Mouse (Mus musculus) gonadal fat pad, adult 2 months (tissue): Measurements from ENCODE around the gene Olfr112. TPM values are rescaled to one million over a fixed set of nuclear protein-coding genes. Genes with fewer than 3 reads are reported as not detected.
"Not testable (repeated sequence)": the region's sequence is repeated elsewhere in the genome, so short reads cannot be mapped to it uniquely, and the experiment has no call there.

ENCODE experiments used
- DNase-seq: peaks from one replicate; pipeline ENCODE4 v3.0.0-alpha.2; 2012; ENCODE audit warnings: low read depth
- polyA plus RNA-seq: library from polyadenylated mRNA; depleted of rRNA; stranded (reverse); fragments of >200 nt; gene quantifications from 2 replicates; pipeline ENCODE4 v1.2.3, GENCODE M21; 2012; rRNA removed

Olfr112 gene
- not detected in 2 replicates for polyA plus RNA-seq

GRCm38 (mm10) chr17:37569351-37569750 is at the start of gene Olfr112:
Gene Olfr112, minus strand, starts transcription at chr17:37569451.
- DNase-seq: no peak

GRCm38 (mm10) chr17:37592643-37593042 is 23.4 kb upstream of the Olfr112 start, which contains the start of gene Olfr114:
Gene Olfr114, minus strand, starts transcription at chr17:37592743.
- no peak for DNase-seq

GRCm38 (mm10) chr17:37577563-37577962 is 8.3 kb upstream of the Olfr112 start, which contains the start of gene Olfr113:
Gene Olfr113, minus strand, starts transcription at chr17:37577663.
- no peak for DNase-seq

GRCm38 (mm10) chr17:37558913-37559615 is 10.2 kb downstream of the Olfr112 start:
- no peak for DNase-seq

- DNase-seq: no peak
Observed at GRCm38 (mm10) chr17:37543800-37544435, 25.3 kb downstream of the Olfr112 start.

- DNase-seq: no peak
Observed at GRCm38 (mm10) chr17:37541454-37542119, 27.7 kb downstream of the Olfr112 start.

GRCm38 (mm10) chr17:37538416-37538815 is 30.8 kb downstream of the Olfr112 start:
- DNase-seq: not testable (repeated sequence)

GRCm38 (mm10) chr17:37535173-37535572 is 34.1 kb downstream of the Olfr112 start:
- DNase-seq: no peak

GRCm38 (mm10) chr17:37525427-37525826 is 43.8 kb downstream of the Olfr112 start:
- DNase-seq: not testable (repeated sequence)

GRCm38 (mm10) chr17:37524612-37525011 is 44.6 kb downstream of the Olfr112 start:
- DNase-seq: not testable (repeated sequence)

Other genes with a start within 250 kb of the Olfr112 start
- not detected in 2 replicates for gene Olfr103, start 229.8 kb downstream of the Olfr112 start, polyA plus RNA-seq
- not detected in 2 replicates for gene Olfr104-ps, start 209.9 kb downstream of the Olfr112 start, polyA plus RNA-seq
- not detected in 2 replicates for gene Olfr105-ps, start 190.4 kb downstream of the Olfr112 start, polyA plus RNA-seq
- not detected in 2 replicates for gene Olfr106-ps, start 179.1 kb downstream of the Olfr112 start, polyA plus RNA-seq
- gene Olfr107, start 170.2 kb downstream of the Olfr112 start, polyA plus RNA-seq: not detected in 2 replicates
- gene Olfr108, start 124.0 kb downstream of the Olfr112 start, polyA plus RNA-seq: not detected in 2 replicates
- not detected in 2 replicates for gene Olfr109, start 110.5 kb downstream of the Olfr112 start, polyA plus RNA-seq
- gene H2-M2, start 85.9 kb downstream of the Olfr112 start, polyA plus RNA-seq: 0.09 TPM in 1 of 2 replicates, not detected in the other
- not detected in 2 replicates for gene Olfr110, start 77.0 kb downstream of the Olfr112 start, polyA plus RNA-seq
- gene Olfr111, start 61.4 kb downstream of the Olfr112 start, polyA plus RNA-seq: 0.14 TPM in 1 of 2 replicates, not detected in the other
- gene Olfr113, start 8.2 kb upstream of the Olfr112 start, polyA plus RNA-seq: not detected in 2 replicates
- gene Olfr114, start 23.3 kb upstream of the Olfr112 start, polyA plus RNA-seq: not detected in 2 replicates
- gene Olfr115, start 57.7 kb upstream of the Olfr112 start, polyA plus RNA-seq: not detected in 2 replicates
- not detected in 2 replicates for gene Olfr116, start 57.7 kb upstream of the Olfr112 start, polyA plus RNA-seq
- gene Olfr117, start 94.3 kb upstream of the Olfr112 start, polyA plus RNA-seq: not detected in 2 replicates
- gene Olfr118, start 97.5 kb upstream of the Olfr112 start, polyA plus RNA-seq: not detected in 2 replicates
- gene Olfr119, start 127.1 kb upstream of the Olfr112 start, polyA plus RNA-seq: not detected in 2 replicates
- not detected in 2 replicates for gene Olfr120, start 152.4 kb upstream of the Olfr112 start, polyA plus RNA-seq
- not detected in 2 replicates for gene Olfr121, start 179.4 kb upstream of the Olfr112 start, polyA plus RNA-seq
- gene Olfr122, start 199.2 kb upstream of the Olfr112 start, polyA plus RNA-seq: not detected in 2 replicates
- gene Olfr123, start 224.1 kb upstream of the Olfr112 start, polyA plus RNA-seq: not detected in 2 replicates
- not detected in 2 replicates for gene Olfr124, start 230.4 kb upstream of the Olfr112 start, polyA plus RNA-seq